Mouse (Mus musculus): ENCODE results near the gene Kpna3.
"Not testable (repeated sequence)": the region's sequence is repeated elsewhere in the genome, so short reads cannot be mapped to it uniquely, and the experiment has no call there.

Gene Kpna3

DNA sequence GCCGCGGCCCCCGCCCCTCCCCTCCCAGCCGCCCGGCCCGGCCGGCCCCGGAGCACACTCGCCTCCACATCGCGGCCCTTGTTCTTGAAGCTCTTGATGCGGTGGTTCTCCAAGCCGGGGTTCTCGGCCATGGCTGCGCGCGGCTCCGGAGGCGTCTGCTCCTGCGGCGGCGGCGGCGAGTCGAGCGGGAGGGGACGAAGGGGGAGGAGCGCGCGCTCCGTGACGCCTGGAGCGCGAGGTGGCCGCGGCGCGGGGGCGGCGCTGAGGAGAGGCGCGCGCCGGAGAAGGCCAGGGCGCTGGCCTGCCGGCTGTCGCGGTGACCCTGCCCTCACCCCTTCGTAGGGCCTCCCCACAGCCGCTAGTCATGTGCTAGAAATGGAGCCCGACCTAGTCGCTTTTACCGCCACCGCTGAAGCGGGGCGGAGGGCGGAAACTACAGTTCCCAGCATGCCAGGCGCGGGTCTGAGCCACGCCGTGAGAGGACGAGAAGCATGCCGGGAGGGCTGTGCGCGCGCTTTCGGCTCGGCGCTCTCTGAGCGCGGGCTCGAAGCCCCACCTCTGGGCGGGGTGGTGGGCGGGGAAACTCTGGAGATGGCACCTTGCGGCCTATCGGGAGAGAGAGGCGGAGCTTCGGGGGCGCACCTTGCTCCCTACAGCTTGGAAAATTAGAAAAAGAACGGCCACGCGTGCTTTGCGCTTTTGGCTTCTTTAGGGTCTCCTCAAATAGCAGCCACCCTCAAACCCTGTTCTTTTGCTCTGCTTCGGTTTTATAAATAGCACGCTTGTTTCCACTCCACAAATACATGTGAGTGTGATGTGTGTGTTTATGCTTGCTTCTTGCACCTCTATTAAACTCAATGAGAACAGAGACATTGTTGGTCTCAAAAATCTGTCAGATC is at the start of gene Kpna3:
TSS of gene Kpna3 (minus strand) at position 214 of the 899 bp plus-strand sequence.
- Histone ChIP-seq H3K36me3 (ENCODE audit: control insufficient read depth, insufficient read depth, low read length, poor library complexity, severe bottlenecking) (no peaks in the 10 kb centered on the region), H3K27me3 (ENCODE audit: control insufficient read depth, insufficient read depth, low read length, poor library complexity, severe bottlenecking) (no peaks in the 10 kb centered on the region)
- DNase-seq (ENCODE audit: low read depth, low spot score) = peak; percentile 98

DNA sequence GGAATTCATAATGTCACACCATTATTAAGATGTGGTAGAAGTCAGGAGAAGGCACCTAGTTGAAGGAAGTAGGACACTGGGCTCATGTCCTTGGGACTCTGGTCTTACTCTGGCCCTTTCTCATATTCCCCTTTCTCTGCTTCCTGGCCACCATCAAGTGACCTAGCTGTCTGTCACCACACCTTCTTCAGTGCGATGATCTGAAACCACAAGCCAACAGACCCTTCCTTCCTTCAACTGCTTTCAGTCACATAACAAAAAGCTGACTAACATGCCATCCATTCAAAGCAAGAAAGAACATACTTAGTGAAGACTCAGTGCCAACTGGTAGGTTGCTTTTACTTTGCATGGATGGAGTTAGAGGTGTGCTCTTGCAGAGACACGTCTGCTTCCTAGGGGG is 20.7 kb upstream of the Kpna3 start:
- Histone ChIP-seq H3K27me3 (ENCODE audit: control insufficient read depth, insufficient read depth, low read length, poor library complexity, severe bottlenecking) (no peaks in the 10 kb centered on the region), H3K36me3 (ENCODE audit: control insufficient read depth, insufficient read depth, low read length, poor library complexity, severe bottlenecking) (no peaks in the 10 kb centered on the region)
- DNase-seq (ENCODE audit: low read depth, low spot score) = peak; percentile 21

DNA sequence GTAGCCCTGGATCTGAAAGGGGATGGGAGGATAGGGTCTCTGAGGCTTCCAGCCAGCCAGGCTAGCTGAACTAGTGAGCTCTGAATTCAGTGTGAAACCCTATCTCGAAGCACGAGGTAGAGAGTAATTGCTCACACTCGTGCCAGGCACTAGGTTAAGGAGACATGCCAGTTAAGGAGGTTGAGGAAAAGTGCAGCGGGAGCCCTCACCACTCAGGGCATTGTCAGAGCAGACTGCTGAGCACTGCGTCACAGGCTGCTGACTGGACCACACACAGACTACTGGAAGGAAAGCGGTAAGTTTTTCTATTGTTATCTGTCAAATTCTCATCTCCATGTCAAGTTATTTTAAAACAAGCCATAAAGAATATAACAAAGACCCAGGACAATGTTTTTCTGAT is 17.8 kb upstream of the Kpna3 start:
- Histone ChIP-seq H3K36me3 (ENCODE audit: control insufficient read depth, insufficient read depth, low read length, poor library complexity, severe bottlenecking) (no peaks in the 10 kb centered on the region), H3K27me3 (ENCODE audit: control insufficient read depth, insufficient read depth, low read length, poor library complexity, severe bottlenecking) (no peaks in the 10 kb centered on the region)
- DNase-seq (ENCODE audit: low read depth, low spot score) = no peak

DNA sequence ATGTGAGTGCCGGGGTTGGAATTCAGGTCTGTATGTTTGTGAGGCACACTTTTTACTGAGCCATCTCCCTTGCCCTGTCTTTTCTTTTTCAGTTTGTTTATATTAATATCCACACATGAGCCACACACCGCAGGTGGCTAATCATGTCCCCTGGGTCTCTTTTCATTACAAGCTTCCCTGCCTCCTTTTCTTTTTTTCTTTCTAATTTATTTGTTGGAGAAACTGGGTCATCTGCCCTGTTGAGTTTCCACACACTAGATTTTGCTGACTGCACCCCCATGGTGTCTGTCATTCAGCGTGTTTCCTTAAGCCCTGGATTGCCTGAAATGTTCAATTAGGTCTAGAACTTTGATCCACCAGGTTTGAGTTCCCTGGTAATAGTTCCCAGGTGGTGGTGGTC is 15.9 kb upstream of the Kpna3 start:
- Histone ChIP-seq H3K27me3 (ENCODE audit: control insufficient read depth, insufficient read depth, low read length, poor library complexity, severe bottlenecking) (no peaks in the 10 kb centered on the region), H3K36me3 (ENCODE audit: control insufficient read depth, insufficient read depth, low read length, poor library complexity, severe bottlenecking) (no peaks in the 10 kb centered on the region)
- DNase-seq (ENCODE audit: low read depth, low spot score) = no peak

DNA sequence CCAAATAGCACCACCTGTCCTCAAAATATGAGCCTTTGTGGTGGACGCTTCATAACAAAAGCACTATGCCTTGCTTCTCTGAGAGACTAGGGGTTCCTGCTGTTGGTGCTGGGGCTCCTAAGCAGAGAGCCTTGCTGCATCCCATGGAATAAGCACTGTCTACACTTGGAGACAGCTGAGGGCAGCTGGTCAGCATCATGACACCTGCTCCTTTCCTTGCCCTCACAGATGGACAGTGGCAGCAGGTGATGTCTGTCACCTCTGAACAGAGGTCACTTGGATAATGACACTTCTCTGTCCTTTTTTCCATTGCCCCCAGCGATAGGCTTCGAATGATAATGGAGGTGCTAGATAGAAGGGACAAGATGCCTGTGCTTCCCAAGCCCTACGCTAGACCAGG is 13.4 kb upstream of the Kpna3 start:
- H3K36me3 ChIP-seq (ENCODE audit: control insufficient read depth, insufficient read depth, low read length, poor library complexity, severe bottlenecking) = no peaks in the 10 kb centered on the region
- no peaks in the 10 kb centered on the region for H3K27me3 ChIP-seq (ENCODE audit: control insufficient read depth, insufficient read depth, low read length, poor library complexity, severe bottlenecking)
- no peak for DNase-seq (ENCODE audit: low read depth, low spot score)

DNA sequence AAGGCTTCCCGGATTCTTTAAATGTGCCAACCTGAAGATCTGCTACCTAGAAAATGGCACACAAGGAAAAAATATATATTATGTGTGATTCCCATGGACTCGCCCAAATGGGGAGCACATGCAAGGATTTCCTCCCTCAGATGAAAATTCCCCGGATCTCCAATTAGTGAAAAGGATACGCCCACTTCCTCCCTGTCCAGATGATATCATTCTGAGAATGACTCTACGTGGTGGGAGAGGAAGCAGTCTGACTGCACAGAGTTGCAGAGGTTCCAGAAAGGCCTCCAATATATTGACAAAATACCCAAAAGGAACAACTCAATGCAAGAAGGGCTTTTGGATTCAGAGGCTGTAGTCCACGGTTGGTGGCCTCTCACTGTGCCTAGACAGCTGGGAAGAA is 12.8 kb upstream of the Kpna3 start:
- H3K36me3 ChIP-seq (ENCODE audit: control insufficient read depth, insufficient read depth, low read length, poor library complexity, severe bottlenecking) = no peaks in the 10 kb centered on the region
- no peak for DNase-seq (ENCODE audit: low read depth, low spot score)
- no peaks in the 10 kb centered on the region for H3K27me3 ChIP-seq (ENCODE audit: control insufficient read depth, insufficient read depth, low read length, poor library complexity, severe bottlenecking)

DNA sequence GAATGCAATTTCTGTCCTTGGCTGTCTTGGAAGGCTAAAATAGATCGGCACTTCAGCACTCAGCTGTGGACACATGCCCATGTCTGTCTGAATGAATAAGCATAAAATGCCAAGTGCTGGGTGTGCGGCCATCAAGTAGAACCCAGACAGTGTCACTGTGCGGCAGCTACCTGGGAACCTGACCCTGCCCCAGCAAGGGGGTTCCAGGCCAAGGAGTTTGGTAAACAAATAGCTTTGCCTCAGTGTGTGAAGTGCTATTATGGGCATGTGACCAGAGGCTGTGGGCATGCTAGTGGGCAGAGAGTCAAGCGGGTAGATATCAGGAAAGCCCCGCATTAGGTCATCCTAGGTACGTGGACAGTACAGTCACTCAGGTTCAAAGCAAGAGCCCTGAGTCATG is 8.1 kb upstream of the Kpna3 start:
- Histone ChIP-seq H3K27me3 (ENCODE audit: control insufficient read depth, insufficient read depth, low read length, poor library complexity, severe bottlenecking) (no peaks in the 10 kb centered on the region), H3K36me3 (ENCODE audit: control insufficient read depth, insufficient read depth, low read length, poor library complexity, severe bottlenecking) (no peaks in the 10 kb centered on the region)
- DNase-seq (ENCODE audit: low read depth, low spot score) = no peak

DNA sequence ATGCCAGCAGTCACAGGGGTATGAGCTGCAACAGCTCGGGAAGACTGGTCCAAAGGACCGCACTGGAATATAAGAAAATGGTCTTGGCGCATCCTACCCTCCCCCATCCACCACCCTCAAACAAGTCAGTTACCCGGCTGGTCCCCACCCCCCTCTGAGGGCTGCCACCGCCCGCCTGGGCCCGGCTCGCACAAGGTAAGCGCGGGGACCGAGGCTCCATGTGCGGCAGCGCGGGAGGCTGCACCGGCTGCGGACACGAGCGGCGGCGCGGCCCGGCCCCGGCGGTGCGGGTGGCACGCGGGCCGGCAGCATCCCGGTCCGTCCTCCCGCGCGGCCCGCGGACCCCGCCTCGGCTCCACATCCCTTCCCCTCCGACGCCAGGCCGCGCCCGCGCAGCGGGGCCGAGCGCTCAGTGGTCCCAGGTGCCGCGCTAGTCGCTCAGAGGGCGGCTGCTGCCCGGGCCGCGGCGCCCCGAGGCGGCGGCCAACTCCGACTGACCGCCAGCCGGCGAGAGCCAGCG is 473 bp downstream of the Kpna3 start:
- DNase-seq (ENCODE audit: low read depth, low spot score) = peak; percentile 44
- Histone ChIP-seq H3K27me3 (ENCODE audit: control insufficient read depth, insufficient read depth, low read length, poor library complexity, severe bottlenecking) (no peaks in the 10 kb centered on the region), H3K36me3 (ENCODE audit: control insufficient read depth, insufficient read depth, low read length, poor library complexity, severe bottlenecking) (no peaks in the 10 kb centered on the region)

DNA sequence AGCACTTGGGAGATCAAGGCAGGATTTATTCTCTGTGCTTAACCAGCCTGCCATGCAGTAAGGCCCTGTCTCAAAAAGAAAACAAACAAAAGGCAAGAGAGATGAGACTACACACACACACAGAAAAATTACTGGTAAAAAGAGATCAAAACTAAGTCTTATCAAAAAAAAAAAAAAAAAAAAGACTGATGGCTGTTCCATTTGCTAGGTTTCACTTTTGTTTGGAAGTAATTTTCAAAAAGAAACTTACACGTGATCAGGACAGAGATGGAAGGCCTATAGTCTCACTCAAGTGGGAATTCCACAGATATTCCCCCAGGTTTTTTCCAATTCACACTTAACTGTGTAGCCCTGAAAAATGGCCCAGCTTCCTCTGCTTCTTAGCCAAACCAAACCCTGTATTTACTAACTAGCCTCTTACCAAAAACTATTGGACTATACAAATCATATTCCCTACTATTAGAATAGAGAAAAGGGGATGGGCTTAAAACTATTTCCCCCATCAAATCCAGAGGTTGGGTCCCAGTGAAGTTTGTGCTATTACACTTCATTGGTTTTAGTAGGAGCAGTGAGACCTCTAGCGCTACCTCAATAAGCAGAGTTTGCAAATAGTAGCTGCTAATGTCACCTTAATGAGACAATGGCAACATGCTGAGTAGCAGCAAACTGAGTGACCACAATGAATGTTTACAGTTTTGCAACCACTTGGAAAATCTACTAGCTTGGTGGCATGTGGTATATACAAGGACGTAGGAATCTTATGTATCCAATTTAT is 1.3 kb downstream of the Kpna3 start:
- Histone ChIP-seq H3K27me3 (ENCODE audit: control insufficient read depth, insufficient read depth, low read length, poor library complexity, severe bottlenecking) (no peaks in the 10 kb centered on the region), H3K36me3 (ENCODE audit: control insufficient read depth, insufficient read depth, low read length, poor library complexity, severe bottlenecking) (no peaks in the 10 kb centered on the region)
- peak; percentile 19 for DNase-seq (ENCODE audit: low read depth, low spot score)

DNA sequence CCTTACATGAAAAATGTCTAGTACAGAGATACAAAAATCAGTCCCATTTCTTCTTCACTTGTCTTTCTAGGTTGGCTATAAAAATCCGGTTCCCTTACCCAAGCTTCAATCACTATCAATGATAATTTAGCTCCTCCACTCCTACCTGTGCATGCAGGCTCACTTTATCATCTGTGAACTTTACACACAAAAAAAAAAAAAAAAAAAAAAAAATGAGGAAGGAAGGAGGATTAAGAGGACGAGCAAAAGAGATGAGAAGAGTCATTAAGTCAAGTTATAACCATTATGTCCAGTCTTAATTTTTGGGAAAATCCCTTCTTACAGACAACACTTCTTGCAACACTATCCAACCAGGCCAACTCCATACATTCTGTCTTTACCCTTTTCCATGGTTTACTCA is 2.8 kb downstream of the Kpna3 start:
- no peak for DNase-seq (ENCODE audit: low read depth, low spot score)
- H3K27me3 ChIP-seq (ENCODE audit: control insufficient read depth, insufficient read depth, low read length, poor library complexity, severe bottlenecking) = no peaks in the 10 kb centered on the region
- no peaks in the 10 kb centered on the region for H3K36me3 ChIP-seq (ENCODE audit: control insufficient read depth, insufficient read depth, low read length, poor library complexity, severe bottlenecking)

DNA sequence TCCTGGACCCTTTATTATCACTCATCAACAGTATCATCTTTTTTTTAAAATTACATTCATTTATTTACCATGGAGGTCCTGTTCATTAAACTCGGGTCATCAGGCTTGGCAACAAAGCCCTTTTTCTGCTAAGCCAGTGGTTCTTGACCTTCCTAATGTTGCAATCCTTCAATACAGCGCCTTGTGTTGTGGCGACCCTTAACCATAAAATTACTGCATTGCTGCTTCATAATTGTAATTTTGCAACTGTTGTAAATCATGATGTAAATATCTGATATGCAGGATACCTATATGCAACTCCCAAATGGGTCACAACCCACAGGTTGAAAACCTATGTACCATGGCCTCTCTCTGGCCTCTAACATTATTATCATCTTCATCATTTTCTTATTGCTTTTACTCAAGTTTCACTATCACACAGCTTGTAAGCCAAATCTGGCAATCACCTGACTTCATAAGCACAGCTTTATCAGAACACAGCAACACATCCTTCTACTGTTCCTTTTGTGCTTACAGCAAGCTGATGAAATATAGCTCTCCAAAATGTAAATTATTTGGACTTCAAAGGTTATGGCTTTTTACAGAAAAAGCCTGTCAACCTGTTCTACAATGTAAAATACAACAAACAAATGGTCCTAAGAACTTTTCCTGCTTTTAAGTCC is 11.4 kb downstream of the Kpna3 start:
- no peaks in the 10 kb centered on the region for H3K27me3 ChIP-seq (ENCODE audit: control insufficient read depth, insufficient read depth, low read length, poor library complexity, severe bottlenecking)
- DNase-seq (ENCODE audit: low read depth, low spot score) = no peak

DNA sequence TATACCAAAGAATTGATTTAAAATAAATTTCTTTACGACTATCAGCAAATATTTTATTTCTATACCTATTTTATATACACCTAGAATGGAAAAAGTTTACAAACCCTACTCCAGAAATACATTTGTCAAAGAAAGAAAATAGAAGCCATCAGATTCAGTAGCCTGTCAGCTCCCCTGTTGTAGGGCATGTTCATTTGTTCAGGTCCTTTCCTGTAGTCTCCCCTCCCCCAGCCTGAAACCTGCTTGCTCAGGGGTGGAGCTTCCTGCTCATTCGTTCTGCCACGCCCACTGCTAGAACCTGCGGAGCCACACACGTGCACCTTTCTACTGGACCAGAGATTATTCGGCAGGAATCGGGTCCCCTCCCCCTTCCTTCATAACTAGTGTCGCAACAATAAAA is 12.6 kb downstream of the Kpna3 start:
- H3K36me3 ChIP-seq (ENCODE audit: control insufficient read depth, insufficient read depth, low read length, poor library complexity, severe bottlenecking); H3K27me3 ChIP-seq (ENCODE audit: control insufficient read depth, insufficient read depth, low read length, poor library complexity, severe bottlenecking): not testable (repeated sequence)
- DNase-seq (ENCODE audit: low read depth, low spot score) = peak; percentile 48

More for the DNA sequence above, 11.4 kb downstream of the Kpna3 start:
- H3K36me3 ChIP-seq (ENCODE audit: control insufficient read depth, insufficient read depth, low read length, poor library complexity, severe bottlenecking) = no peaks in the 10 kb centered on the region

DNA sequence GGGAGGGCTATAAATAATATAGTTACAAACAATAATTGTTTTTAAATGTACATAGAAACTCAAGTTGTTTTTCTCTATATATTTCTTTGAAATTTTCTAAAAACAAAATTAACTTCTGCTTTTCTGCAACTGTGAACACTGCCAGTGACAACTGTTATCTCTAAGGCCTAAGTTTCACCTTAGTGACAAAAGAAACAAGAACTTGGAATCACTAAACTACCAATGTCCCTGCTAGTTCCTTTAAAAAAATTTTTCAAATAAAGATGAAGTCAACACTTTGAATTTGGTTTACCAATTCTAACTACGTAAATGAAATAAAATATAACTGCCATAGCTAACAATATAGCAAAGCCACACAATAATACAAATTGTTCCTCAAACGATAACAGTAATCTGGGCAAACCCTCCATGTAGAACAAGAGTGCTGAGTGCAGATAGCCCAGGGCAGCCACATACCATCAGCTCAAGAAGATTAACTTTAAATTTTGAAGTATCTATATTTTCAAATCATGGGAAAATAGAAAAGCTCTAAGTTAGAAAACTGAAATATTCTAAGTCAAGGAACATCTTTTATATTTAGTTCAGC is 14.5 kb downstream of the Kpna3 start:
- Histone ChIP-seq H3K27me3 (ENCODE audit: control insufficient read depth, insufficient read depth, low read length, poor library complexity, severe bottlenecking) (no peaks in the 10 kb centered on the region), H3K36me3 (ENCODE audit: control insufficient read depth, insufficient read depth, low read length, poor library complexity, severe bottlenecking) (no peaks in the 10 kb centered on the region)
- no peak for DNase-seq (ENCODE audit: low read depth, low spot score)

DNA sequence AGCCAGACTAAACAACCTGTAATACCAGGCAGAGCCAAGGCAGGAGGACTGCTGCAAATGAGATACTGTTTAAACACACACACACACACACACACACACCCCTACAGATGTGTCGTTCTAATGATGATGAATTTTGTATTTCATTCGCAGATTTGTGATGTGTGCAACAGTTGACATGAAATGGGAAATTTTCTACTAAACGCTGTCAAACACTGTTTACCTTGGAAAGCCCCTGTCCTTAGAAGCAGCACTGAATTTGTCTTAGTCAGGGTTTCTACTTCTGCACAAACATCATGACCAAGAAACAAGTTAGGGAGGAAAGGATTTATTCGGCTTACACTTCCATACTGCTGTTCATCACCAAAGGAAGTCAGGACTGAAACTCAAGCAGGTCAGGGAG is 24.0 kb downstream of the Kpna3 start:
- DNase-seq (ENCODE audit: low read depth, low spot score) = no peak
- H3K27me3 ChIP-seq (ENCODE audit: control insufficient read depth, insufficient read depth, low read length, poor library complexity, severe bottlenecking) = no peaks in the 10 kb centered on the region
- H3K36me3 ChIP-seq (ENCODE audit: control insufficient read depth, insufficient read depth, low read length, poor library complexity, severe bottlenecking) = no peaks in the 10 kb centered on the region

Measured in splenic B cell, adult 2 months (primary cell).